Comparison of ENCODE assay signal across 10 mouse cellular contexts in genomic region chrX:130502680-130503464, GRCm38 (mm10).
DNase-seq lines count a peak whose midpoint lies in the region; ATAC-seq and TF ChIP-seq lines count a peak whose summit lies in the region.
"Had no signal": no experiment of that assay in that cellular context is flagged by ENCODE, and none has a peak within 500 bp of the region (broad histone marks: within the 10 kb centered on the region; RNA-seq: fewer than 3 reads in every experiment).

No protein-coding gene starts in this region.

- H3K4me1 ChIP-seq in intestine, embryonic 14.5 days (replicated peaks; ENCODE audit: control insufficient read depth, insufficient read depth, low read length): no peaks in the 10 kb centered on the region
- no peaks in the 10 kb centered on the region for H3K4me1 ChIP-seq in intestine, postnatal 0 days (replicated peaks; ENCODE audit: control insufficient read depth, insufficient read depth, low read length)
- no peaks in the 10 kb centered on the region; the same call in 1 of the 2 replicates for H3K4me1 ChIP-seq in forebrain, postnatal 0 days (ENCODE audit: insufficient read depth)

- no peak overlapping the region for H3K27ac ChIP-seq in intestine, embryonic 14.5 days (ENCODE audit: low read depth)
- no peak overlapping the region for H3K27ac ChIP-seq in intestine, postnatal 0 days (ENCODE audit: low read depth, low read length)
- H3K27ac ChIP-seq in forebrain, postnatal 0 days (ENCODE audit: low read depth, low read length): peak overlapping the region; percentile 66
- H3K27ac ChIP-seq: macrophage had no signal

- DNase-seq in intestine, embryonic 14.5 days (ENCODE audit: low spot score): peak; percentile 48
- DNase-seq in forebrain, postnatal 0 days: peak; percentile 64
- DNase-seq in layer of hippocampus, postnatal 36 days: peak; percentile 12 to 34
- DNase-seq in right cerebral cortex, adult 2 months (ENCODE audit: low spot score in 2 of 2): peak; percentile 11 to 24
- DNase-seq in lung, postnatal 10 days: no peak
- DNase-seq in urinary bladder, adult 18-20 months (ENCODE audit: low spot score in 2 of 2): no peak
- DNase-seq in natural killer cell, adult 2 months (ENCODE audit: low spot score in 2 of 2): no peak

- H3K4me2 ChIP-seq in intestine, embryonic 14.5 days (ENCODE audit: low read length): no peak overlapping the region
- H3K4me2 ChIP-seq in intestine, postnatal 0 days (replicated peaks; ENCODE audit: low read depth): no peak overlapping the region
- H3K4me2 ChIP-seq in forebrain, postnatal 0 days (ENCODE audit: low read depth): peak overlapping the region; percentile 34

- no peaks in the 10 kb centered on the region for H3K36me3 ChIP-seq in intestine, embryonic 14.5 days (ENCODE audit: control insufficient read depth, insufficient read depth, low read length)
- no peaks in the 10 kb centered on the region for H3K36me3 ChIP-seq in intestine, postnatal 0 days (ENCODE audit: control insufficient read depth, insufficient read depth)
- H3K36me3 ChIP-seq in forebrain, postnatal 0 days (ENCODE audit: insufficient read depth): no peaks in the 10 kb centered on the region

- no peaks in the 10 kb centered on the region for H3K9me3 ChIP-seq in intestine, embryonic 14.5 days (ENCODE audit: control insufficient read depth, low read length)
- no peaks in the 10 kb centered on the region for H3K9me3 ChIP-seq in intestine, postnatal 0 days (ENCODE audit: control insufficient read depth)
- H3K9me3 ChIP-seq in forebrain, postnatal 0 days (ENCODE audit: low read length): no peaks in the 10 kb centered on the region

- H3K9ac ChIP-seq in intestine, embryonic 14.5 days (ENCODE audit: low read length): no peak overlapping the region
- H3K9ac ChIP-seq in intestine, postnatal 0 days (ENCODE audit: low read depth, low read length): no peak overlapping the region
- H3K9ac ChIP-seq in forebrain, postnatal 0 days: peak overlapping the region; percentile 33; the same call in 1 of the 2 replicates

- no peak for TF ChIP-seq CTCF in intestine, postnatal 0 days (IDR thresholded peaks at IDR 0.05; ENCODE audit: low read depth)
- no peak for TF ChIP-seq CTCF in forebrain, postnatal 0 days (IDR thresholded peaks at IDR 0.05; ENCODE audit: low read depth)

- no peak for ATAC-seq in intestine, embryonic 14.5 days (replicated peaks; ENCODE audit: low FRiP score, low TSS enrichment, low read depth)
- no peak for ATAC-seq in intestine, postnatal 0 days
- ATAC-seq in forebrain, postnatal 0 days: peak; percentile 78

- no peaks in the 10 kb centered on the region for H3K27me3 ChIP-seq in intestine, embryonic 14.5 days (replicated peaks; ENCODE audit: control insufficient read depth, insufficient read depth, low read length)
- H3K27me3 ChIP-seq in intestine, postnatal 0 days (replicated peaks; ENCODE audit: control insufficient read depth, insufficient read depth, low read length): no peaks in the 10 kb centered on the region
- H3K27me3 ChIP-seq in forebrain, postnatal 0 days (ENCODE audit: insufficient read depth, low read length): no peaks in the 10 kb centered on the region

- 45% methylated on average over 12 of the region's 12 CpGs for WGBS in intestine, embryonic 14.5 days
- WGBS in intestine, postnatal 0 days: 69% methylated on average over 12 of the region's 12 CpGs
- WGBS in forebrain, postnatal 0 days: 46% methylated on average over 12 of the region's 12 CpGs

- H3K4me3 ChIP-seq in intestine, embryonic 14.5 days (ENCODE audit: low read depth, low read length): no peak overlapping the region
- no peak overlapping the region for H3K4me3 ChIP-seq in intestine, postnatal 0 days (ENCODE audit: low read depth, low read length)
- H3K4me3 ChIP-seq in forebrain, postnatal 0 days (ENCODE audit: low read depth, low read length): peak overlapping the region; percentile 12; the same call in 1 of the 2 replicates
- H3K4me3 ChIP-seq: erythroblast, embryonic 14.5 days had no signal

Comparison
In these comparisons a context has a peak if more than half of its experiments do, and no peak if none do; other contexts are left out.
1. DNase-seq: peak in intestine, embryonic 14.5 days (single experiment), forebrain, postnatal 0 days (single experiment), layer of hippocampus, postnatal 36 days (2 of 2) and right cerebral cortex, adult 2 months (2 of 2); none in lung, postnatal 10 days (single experiment), urinary bladder, adult 18-20 months (0 of 2) and natural killer cell, adult 2 months (0 of 2).